Mouse (Mus musculus): Measurements from ENCODE around the gene Iffo2. TPM values are rescaled to one million over a fixed set of nuclear protein-coding genes. Genes with fewer than 3 reads are reported as not detected.

The Iffo2 gene
- polyA plus RNA-seq, 1 experiment from 2014 or later = 4.7 TPM

DNA sequence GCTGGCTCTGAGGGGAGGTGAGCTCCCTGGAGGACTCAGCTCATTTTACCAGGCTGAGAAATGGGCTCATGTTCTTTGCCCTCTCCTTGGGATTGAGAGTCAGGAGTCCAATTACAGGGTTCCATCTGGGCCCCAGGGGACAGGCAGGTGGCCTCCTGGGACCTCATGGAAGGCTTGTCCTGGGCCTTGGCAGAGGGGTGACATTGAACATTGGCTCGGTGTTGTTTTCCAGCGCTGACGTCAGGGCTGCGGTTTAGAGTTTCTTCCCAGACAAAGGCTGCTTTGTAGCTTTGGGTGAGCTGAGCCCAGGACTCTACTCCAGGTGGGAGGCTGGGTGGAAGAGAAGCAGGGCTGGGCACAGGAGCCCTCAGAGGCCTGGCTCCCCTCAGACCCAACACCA is 57.4 kb downstream of the Iffo2 start:
- Histone ChIP-seq H3K9me3 (ENCODE audit: low read length) (no peaks in the 10 kb centered on the region), H3K27ac (ENCODE audit: low read length) (no peak overlapping the region), H3K4me3 (ENCODE audit: low read depth, low read length) (no peak overlapping the region), H3K9ac (replicated peaks; ENCODE audit: low read depth) (no peak overlapping the region), H3K4me1 (ENCODE audit: insufficient read depth, low read depth, low read length) (peaks cover 9% of the 10 kb centered on the region; the same call in 1 of the 2 replicates), H3K27me3 (replicated peaks; ENCODE audit: insufficient read depth, low read length) (no peaks in the 10 kb centered on the region), H3K4me2 (replicated peaks; ENCODE audit: low read depth, low read length) (no peak overlapping the region), H3K36me3 (ENCODE audit: insufficient read depth, low read length) (no peaks in the 10 kb centered on the region)
- no peak for TF ChIP-seq EP300 (IDR thresholded peaks at IDR 0.05)
- TF ChIP-seq CTCF (IDR thresholded peaks at IDR 0.05) = no peak
- ATAC-seq (no peak), DNase-seq (ENCODE audit: low spot score) (no peak)
- 72% methylated on average over 4 of the region's 4 CpGs for WGBS

DNA sequence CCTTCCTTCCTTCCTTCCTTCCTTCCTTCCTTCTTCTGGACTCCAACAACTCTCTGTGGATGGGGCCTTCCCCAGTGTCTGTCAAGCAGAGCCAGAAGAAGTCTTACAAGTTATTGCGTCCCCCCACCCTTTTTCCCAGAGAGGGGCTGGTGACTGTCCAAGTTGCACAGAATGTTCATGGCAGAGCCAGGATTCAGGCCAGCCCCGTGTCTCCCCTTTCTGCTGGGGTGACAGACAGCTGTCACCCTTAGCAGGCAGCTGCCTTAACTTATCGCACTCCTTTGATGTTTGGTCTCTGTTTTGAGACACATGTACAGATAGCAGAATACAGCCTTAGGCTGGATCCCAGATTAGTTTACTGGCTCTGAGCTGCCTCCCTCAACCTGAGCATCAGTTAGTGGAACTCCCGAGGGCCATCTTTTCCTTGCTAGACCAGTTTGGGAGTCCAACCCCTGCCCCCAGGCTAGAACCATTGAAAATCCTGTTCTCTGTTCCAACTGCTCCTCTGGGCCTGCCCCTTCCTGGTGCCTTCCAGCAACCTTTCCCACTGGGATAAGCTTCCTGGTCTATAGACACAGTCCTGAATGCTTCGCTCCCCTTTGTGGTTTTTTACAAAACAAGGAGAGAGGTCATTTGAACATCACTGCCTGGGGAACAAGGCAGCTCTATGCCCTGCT is 59.1 kb downstream of the Iffo2 start:
- no peaks in the 10 kb centered on the region for H3K36me3 ChIP-seq (ENCODE audit: insufficient read depth, low read length)
- WGBS = 44% methylated on average over 5 of the region's 5 CpGs

DNA sequence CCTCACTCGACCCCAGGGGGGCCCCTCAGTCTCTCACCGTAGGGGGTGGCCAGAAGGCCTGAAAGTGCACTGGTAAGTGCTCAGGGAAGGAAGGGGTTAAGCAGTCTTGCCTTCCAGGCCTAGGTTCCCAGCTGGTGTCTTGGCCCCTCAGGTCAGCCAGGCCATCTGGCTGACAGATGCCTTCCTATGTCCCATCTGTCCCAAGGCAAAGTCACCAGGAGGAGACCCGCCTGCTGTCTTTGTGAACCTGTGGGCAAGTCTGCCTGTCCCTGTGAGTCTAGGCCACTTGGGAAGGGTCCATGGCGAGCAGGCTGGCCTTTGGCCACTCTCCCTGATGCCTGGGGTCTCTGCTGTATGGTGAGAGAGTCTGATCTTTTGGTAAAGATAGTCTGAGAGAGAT is 60.1 kb downstream of the Iffo2 start:
- no peak for DNase-seq (ENCODE audit: low spot score)
- no peaks in the 10 kb centered on the region for H3K27me3 ChIP-seq (replicated peaks; ENCODE audit: insufficient read depth, low read length)
- WGBS = 53% methylated on average over 4 of the region's 4 CpGs
- no peak overlapping the region for H3K4me3 ChIP-seq (ENCODE audit: low read depth, low read length)
- no peak overlapping the region for H3K9ac ChIP-seq (replicated peaks; ENCODE audit: low read depth)
- no peak for TF ChIP-seq EP300 (IDR thresholded peaks at IDR 0.05)
- TF ChIP-seq CTCF (IDR thresholded peaks at IDR 0.05) = no peak
- H3K4me1 ChIP-seq (ENCODE audit: insufficient read depth, low read depth, low read length) = peaks cover 9% of the 10 kb centered on the region; the same call in 1 of the 2 replicates
- no peak for ATAC-seq
- H3K27ac ChIP-seq (ENCODE audit: low read length) = no peak overlapping the region
- no peaks in the 10 kb centered on the region for H3K9me3 ChIP-seq (ENCODE audit: low read length)
- H3K36me3 ChIP-seq (ENCODE audit: insufficient read depth, low read length) = no peaks in the 10 kb centered on the region
- no peak overlapping the region for H3K4me2 ChIP-seq (replicated peaks; ENCODE audit: low read depth, low read length)

More for the DNA sequence above, 59.1 kb downstream of the Iffo2 start:
- no peak overlapping the region for H3K4me3 ChIP-seq (ENCODE audit: low read depth, low read length)
- H3K27me3 ChIP-seq (replicated peaks; ENCODE audit: insufficient read depth, low read length) = no peaks in the 10 kb centered on the region
- no peak overlapping the region for H3K9ac ChIP-seq (replicated peaks; ENCODE audit: low read depth)
- H3K4me1 ChIP-seq (ENCODE audit: insufficient read depth, low read depth, low read length) = peaks cover 9% of the 10 kb centered on the region; the same call in 1 of the 2 replicates
- no peak for TF ChIP-seq EP300 (IDR thresholded peaks at IDR 0.05)
- no peak for TF ChIP-seq CTCF (IDR thresholded peaks at IDR 0.05)
- ATAC-seq = no peak
- no peak for DNase-seq (ENCODE audit: low spot score)
- no peak overlapping the region for H3K4me2 ChIP-seq (replicated peaks; ENCODE audit: low read depth, low read length)
- H3K9me3 ChIP-seq (ENCODE audit: low read length) = no peaks in the 10 kb centered on the region
- no peak overlapping the region for H3K27ac ChIP-seq (ENCODE audit: low read length)

DNA sequence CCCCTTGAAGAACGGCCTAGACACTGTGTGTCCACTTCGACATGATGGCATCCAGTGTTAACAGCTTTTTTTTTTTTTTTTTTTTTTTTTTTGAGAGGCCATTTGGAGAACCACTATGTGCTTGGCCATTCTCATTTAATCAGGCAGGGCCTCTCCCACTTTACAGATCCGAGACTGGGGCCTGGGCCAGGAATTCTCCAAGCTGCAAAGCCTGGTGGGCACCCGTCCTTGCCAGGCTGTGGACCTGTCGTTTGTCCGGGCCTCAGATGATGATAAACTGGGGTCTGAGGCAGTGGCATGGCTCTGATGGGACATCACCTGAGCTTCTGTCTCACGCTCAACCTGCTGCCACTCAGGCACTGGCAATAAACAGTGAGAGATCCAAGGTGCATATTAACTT is 62.5 kb downstream of the Iffo2 start:
- Histone ChIP-seq H3K9ac (replicated peaks; ENCODE audit: low read depth) (no peak overlapping the region), H3K9me3 (ENCODE audit: low read length) (no peaks in the 10 kb centered on the region), H3K27ac (ENCODE audit: low read length) (no peak overlapping the region), H3K4me2 (replicated peaks; ENCODE audit: low read depth, low read length) (no peak overlapping the region), H3K36me3 (ENCODE audit: insufficient read depth, low read length) (no peaks in the 10 kb centered on the region), H3K4me3 (ENCODE audit: low read depth, low read length) (no peak overlapping the region), H3K4me1 (ENCODE audit: insufficient read depth, low read depth, low read length) (peaks cover 11% of the 10 kb centered on the region), H3K27me3 (replicated peaks; ENCODE audit: insufficient read depth, low read length) (no peaks in the 10 kb centered on the region)
- 59% methylated on average over 7 of the region's 7 CpGs for WGBS
- no peak for ATAC-seq
- no peak for DNase-seq (ENCODE audit: low spot score)
- no peak for TF ChIP-seq CTCF (IDR thresholded peaks at IDR 0.05)
- TF ChIP-seq EP300 (IDR thresholded peaks at IDR 0.05) = no peak

DNA sequence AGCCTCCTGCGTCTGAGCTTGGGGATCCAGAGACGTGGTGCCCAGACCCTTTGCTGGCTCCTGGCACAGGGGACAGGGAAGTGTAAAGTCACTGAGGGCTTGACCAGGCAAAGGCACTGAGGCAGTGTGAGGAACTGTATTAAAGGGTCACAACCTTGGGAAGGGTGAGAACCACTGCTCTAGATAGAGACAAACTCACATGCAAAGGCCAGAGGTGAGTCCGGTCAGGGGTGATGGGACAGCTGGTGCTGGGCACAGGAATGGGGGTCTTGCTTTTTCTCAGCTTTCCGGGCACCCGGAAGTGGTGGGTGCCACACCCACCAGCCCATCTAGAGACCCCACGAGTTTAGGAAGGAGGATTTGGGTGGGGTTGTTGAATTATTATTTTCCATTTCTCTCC is 63.0 kb downstream of the Iffo2 start:
- Histone ChIP-seq H3K9me3 (ENCODE audit: low read length) (no peaks in the 10 kb centered on the region), H3K9ac (replicated peaks; ENCODE audit: low read depth) (no peak overlapping the region), H3K27me3 (replicated peaks; ENCODE audit: insufficient read depth, low read length) (no peaks in the 10 kb centered on the region), H3K4me1 (ENCODE audit: insufficient read depth, low read depth, low read length) (peaks cover 16% of the 10 kb centered on the region), H3K27ac (ENCODE audit: low read length) (no peak overlapping the region), H3K4me3 (ENCODE audit: low read depth, low read length) (no peak overlapping the region), H3K36me3 (ENCODE audit: insufficient read depth, low read length) (no peaks in the 10 kb centered on the region), H3K4me2 (replicated peaks; ENCODE audit: low read depth, low read length) (no peak overlapping the region)
- DNase-seq (ENCODE audit: low spot score) (no peak), ATAC-seq (no peak)
- 52% methylated on average over 6 of the region's 6 CpGs for WGBS
- TF ChIP-seq CTCF (IDR thresholded peaks at IDR 0.05) (no peak), EP300 (IDR thresholded peaks at IDR 0.05) (no peak)

DNA sequence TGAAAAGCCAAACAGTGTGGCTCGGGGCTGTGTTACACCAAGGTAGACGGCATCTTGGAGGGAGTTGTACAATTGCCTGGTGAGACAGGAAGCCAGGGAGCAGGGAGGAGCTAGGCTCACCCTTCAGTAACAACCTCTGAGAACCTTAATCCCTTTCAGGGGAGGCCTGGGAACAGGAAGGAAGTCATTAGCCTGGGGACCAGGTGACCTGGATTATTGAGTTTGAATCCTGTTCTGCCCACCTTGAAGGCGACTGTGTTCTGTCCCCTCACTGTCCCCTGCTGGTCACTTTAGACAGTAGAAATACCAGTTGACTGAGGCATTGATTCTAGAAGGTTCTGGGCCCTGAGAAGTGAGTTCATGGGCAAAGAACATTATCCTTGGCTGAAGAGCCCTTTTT is 63.7 kb downstream of the Iffo2 start:
- no peaks in the 10 kb centered on the region for H3K9me3 ChIP-seq (ENCODE audit: low read length)
- peak; percentile 65 for TF ChIP-seq CTCF (IDR thresholded peaks at IDR 0.05)
- TF ChIP-seq EP300 (IDR thresholded peaks at IDR 0.05) = no peak
- H3K4me2 ChIP-seq (replicated peaks; ENCODE audit: low read depth, low read length) = no peak overlapping the region
- no peak for DNase-seq (ENCODE audit: low spot score)
- no peaks in the 10 kb centered on the region for H3K27me3 ChIP-seq (replicated peaks; ENCODE audit: insufficient read depth, low read length)
- 42% methylated on average over 3 of the region's 3 CpGs for WGBS
- H3K4me3 ChIP-seq (ENCODE audit: low read depth, low read length) = no peak overlapping the region
- peaks cover 20% of the 10 kb centered on the region for H3K4me1 ChIP-seq (ENCODE audit: insufficient read depth, low read depth, low read length)
- no peaks in the 10 kb centered on the region for H3K36me3 ChIP-seq (ENCODE audit: insufficient read depth, low read length)
- no peak overlapping the region for H3K9ac ChIP-seq (replicated peaks; ENCODE audit: low read depth)
- H3K27ac ChIP-seq (ENCODE audit: low read length) = no peak overlapping the region
- no peak for ATAC-seq
